Mouse (Mus musculus) right cerebral cortex, postnatal 14 days (tissue): ENCODE results near the gene Fancl.

Experiments used
- DNase-seq: peaks from one replicate; pipeline ENCODE4 v3.0.0; 2022

Gene Fancl

DNA sequence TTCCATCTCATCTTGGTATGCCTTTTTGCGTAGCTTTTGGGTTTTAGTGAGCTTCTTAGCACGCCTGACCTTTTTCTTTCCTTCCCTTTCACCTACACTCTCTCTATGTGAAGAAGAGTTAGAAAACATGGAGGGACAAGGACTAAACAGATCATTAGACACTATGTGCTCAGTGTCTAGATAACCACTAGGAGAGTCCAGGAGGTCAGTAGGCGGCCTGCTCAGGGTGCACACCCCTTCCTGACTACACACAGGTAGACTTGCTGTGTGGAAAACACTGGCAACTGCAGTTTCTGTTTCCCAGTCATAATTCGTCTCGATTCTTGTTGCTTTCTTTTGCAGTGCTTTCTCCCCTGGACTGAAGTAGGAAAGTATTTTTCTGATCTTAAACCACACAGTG lies 110.0 kb downstream of the Fancl start:
- DNase-seq, result no peak

DNA sequence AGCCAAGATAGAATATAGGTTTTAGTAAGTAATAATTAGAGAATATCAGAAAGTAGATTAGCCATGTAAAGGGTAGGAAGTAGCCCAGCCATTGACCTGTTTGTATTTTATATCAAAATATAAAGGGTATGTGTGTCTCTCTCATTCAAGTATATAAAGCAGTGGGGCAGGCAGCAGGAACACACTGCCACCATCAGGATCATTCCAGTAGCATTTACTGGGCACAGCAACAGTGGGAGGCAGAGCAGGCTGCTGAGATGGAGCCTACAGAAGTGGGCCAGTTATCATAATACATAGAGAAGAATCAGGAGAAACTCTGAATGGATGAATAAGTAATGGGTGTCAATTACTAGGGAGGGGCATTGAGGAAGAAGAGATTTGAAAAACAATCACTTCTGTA lies 127.7 kb downstream of the Fancl start:
- no peak for DNase-seq

DNA sequence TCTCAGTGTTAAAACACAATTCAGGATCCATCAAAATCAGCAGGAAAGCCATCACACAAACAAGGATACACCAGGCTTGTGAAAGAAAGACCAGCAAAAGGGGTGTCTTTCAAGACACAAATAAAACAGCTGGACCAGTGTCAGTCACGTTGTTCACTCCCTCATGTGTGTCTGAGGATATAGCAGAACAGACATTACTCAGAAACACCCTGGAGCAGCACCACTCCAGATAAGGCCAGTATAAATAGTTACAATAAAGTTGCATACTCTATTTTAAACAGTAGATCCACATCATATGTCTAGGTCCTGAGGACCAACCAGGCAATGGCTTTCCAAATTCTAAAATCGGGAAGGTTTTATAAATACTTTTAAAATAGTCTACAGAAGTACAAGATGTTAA lies 130.2 kb downstream of the Fancl start:
- no peak for DNase-seq

DNA sequence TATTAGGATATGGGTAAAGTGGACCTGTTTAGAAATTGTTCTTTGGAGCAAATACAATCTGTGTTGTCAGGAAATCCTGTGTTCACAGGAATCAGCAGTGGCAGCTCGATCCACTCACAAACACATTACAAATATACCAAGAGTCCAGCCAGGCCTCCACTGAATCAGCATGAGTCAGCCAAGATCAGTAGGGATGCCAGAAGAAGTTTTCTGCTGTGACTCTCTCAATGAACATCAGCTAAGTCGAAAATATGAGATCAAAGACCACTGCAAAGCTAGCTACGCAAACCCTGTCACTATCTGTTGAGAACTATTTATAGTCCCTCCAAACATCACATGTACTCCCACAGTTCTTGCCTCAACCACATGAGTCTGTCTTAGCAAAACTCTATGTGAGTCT lies 133.1 kb downstream of the Fancl start:
- no peak for DNase-seq
